Mouse (Mus musculus) frontal cortex, postnatal 14 days (tissue): Measurements from ENCODE around the gene Sema4d.

ENCODE experiments used
- DNase-seq, 2 experiments: peaks; one replicate each; pipeline ENCODE4 v3.0.0; 2022; ENCODE audit warnings: low spot score in 2 of 2

Sema4d gene

GRCm38 (mm10) chr13:51642171-51642778 is 151.3 kb downstream of the Sema4d start:
- no peak for DNase-seq

DNA sequence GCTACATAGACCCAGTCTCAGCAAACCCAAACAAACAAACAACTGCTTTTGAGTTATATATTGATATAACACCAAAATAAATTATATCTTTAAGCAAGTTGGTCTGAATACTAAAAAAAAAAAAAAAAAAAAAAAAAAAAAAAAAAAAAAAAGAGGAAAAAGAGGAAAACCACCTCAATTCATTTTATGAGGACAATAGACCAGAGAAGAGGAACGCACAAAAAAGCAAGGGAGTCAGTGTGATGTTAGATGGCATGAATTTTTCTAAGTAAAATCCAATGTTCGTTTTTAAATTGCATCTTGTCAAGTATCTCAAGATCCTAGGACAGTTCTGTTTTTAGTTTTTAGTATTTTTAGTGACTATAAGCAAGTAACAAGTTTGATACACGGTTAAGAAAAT is 152.1 kb downstream of the Sema4d start:
- no peak for DNase-seq

DNA sequence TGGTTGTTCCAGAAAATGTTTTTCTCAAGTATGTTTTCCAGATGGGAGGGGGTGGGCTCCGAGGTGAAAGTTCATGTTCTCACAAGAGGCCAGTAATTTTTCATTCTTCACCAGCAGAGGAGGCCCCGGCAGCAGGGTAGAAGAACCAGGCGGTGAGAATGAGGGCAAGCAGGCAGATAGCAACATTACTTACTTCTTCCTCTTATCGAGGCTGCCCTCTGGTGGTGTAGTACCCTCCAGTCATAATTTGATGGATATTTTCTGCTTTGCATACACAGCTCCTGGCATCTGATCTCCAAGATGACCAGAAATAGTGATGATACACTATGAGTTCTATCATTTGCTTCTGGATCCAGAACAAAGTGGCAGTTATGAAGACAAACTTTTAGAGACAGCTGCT is 154.6 kb downstream of the Sema4d start:
- DNase-seq: no peak
